Mouse (Mus musculus) heart, embryonic 10.5 days (tissue): ENCODE measurements around the gene H2afv. TPM values are rescaled to one million over a fixed set of nuclear protein-coding genes. Genes with fewer than 3 reads are reported as not detected.
"Not testable (repeated sequence)": the region's sequence is repeated elsewhere in the genome, so short reads cannot be mapped to it uniquely, and the experiment has no call there.

Source experiments
- DNase-seq: peaks from one replicate; pipeline ENCODE4 v3.0.0-alpha.2; 2017; ENCODE audit warnings: low spot score
- H3K27ac ChIP-seq: fragments of 300-500 bp; sonication (generic); 2 replicates; pipeline ENCODE4 v1.5.1; 2016; ENCODE audit warnings: mild to moderate bottlenecking
- H3K27me3 ChIP-seq: fragments of 300-500 bp; sonication (generic); 2 replicates; pipeline ENCODE4 v1.6.1; 2016; ENCODE audit warnings: mild to moderate bottlenecking; ENCODE audit not compliant: poor library complexity, insufficient read depth, severe bottlenecking
- H3K36me3 ChIP-seq: fragments of 300-500 bp; sonication (generic); 2 replicates; pipeline ENCODE4 v1.6.1; 2016; ENCODE audit warnings: mild to moderate bottlenecking, moderate library complexity
- H3K4me1 ChIP-seq: fragments of 300-500 bp; sonication (generic); 2 replicates; pipeline ENCODE4 v1.6.1; 2016; ENCODE audit warnings: mild to moderate bottlenecking
- H3K4me3 ChIP-seq: fragments of 300-500 bp; sonication (generic); 2 replicates; pipeline ENCODE4 v1.5.1; 2016; ENCODE audit warnings: mild to moderate bottlenecking, moderate library complexity
- H3K9me3 ChIP-seq: fragments of 300-500 bp; sonication (generic); 2 replicates; pipeline ENCODE4 v1.6.1; 2016; ENCODE audit warnings: mild to moderate bottlenecking, moderate library complexity
- whole genome bisulfite sequencing: fragments of 180-500 bp; shearing (Covaris S2); methylation state at CpG from one replicate; pipeline ENCODE4 v1.1.7; 2016; 5-methylcytosine and 5-hydroxymethylcytosine counted together
- polyA plus RNA-seq: library from polyadenylated mRNA; unstranded; fragments of >200 nt; fragmentation: Nextera tagmentation; extraction: Ambion mirVana; gene quantifications from 2 replicates; pipeline ENCODE4 v1.2.1, GENCODE M21; 2016

The H2afv gene
- polyA plus RNA-seq, 1 experiment from 2014 or later: 415 TPM

DNA sequence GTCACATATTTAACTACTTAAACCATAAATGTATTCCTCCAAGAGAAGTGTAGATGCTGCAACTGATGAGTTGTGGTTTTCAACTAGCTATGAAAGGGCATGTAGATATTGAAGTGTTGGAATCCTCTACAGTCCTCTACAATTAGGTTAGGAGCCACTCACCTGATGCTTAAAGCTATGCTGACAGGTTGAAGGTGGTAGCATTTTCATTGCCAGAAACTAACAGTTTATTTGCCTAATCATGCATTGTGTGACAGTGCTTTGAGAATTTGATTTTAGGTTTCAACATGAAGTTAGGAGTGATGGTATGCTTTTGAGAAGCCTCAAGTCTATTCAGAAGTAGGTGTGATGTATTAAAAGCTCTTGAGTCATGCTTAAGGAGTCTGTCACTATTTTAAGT is 26.8 kb downstream of the H2afv start:
- Histone ChIP-seq H3K27me3 (no peaks in the 10 kb centered on the region), H3K4me1 (peaks cover 13% of the 10 kb centered on the region), H3K9me3 (no peaks in the 10 kb centered on the region), H3K36me3 (peaks cover 39% of the 10 kb centered on the region), H3K27ac (no peak overlapping the region), H3K4me3 (peak overlapping the region; percentile 81)
- no peak for DNase-seq

DNA sequence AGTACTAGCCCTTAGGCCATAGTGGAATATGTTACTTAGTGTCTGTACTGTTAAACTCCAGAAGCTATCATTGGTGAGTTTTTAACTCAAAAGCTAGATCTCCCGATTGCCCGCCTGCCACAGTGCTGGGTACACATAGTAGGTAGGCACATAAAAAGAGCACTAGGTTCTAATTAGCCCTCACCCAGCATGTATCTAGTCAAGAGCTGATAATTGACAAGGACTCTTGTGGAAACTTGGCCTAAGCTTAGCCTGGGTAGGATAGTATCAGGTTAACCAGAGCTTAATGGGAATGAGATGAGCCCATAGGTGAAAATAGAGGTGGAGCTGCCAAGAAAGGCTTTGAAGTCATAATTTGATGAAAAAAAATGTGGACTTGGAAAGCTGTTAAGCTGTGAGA is 27.2 kb downstream of the H2afv start:
- Histone ChIP-seq H3K27me3 (no peaks in the 10 kb centered on the region), H3K4me1 (peaks cover 13% of the 10 kb centered on the region), H3K9me3 (no peaks in the 10 kb centered on the region), H3K36me3 (peaks cover 36% of the 10 kb centered on the region), H3K4me3 (peak overlapping the region; percentile 81), H3K27ac (peak overlapping the region; percentile 99)
- DNase-seq: no peak
- WGBS: 45% methylated on average over 2 of the region's 2 CpGs

DNA sequence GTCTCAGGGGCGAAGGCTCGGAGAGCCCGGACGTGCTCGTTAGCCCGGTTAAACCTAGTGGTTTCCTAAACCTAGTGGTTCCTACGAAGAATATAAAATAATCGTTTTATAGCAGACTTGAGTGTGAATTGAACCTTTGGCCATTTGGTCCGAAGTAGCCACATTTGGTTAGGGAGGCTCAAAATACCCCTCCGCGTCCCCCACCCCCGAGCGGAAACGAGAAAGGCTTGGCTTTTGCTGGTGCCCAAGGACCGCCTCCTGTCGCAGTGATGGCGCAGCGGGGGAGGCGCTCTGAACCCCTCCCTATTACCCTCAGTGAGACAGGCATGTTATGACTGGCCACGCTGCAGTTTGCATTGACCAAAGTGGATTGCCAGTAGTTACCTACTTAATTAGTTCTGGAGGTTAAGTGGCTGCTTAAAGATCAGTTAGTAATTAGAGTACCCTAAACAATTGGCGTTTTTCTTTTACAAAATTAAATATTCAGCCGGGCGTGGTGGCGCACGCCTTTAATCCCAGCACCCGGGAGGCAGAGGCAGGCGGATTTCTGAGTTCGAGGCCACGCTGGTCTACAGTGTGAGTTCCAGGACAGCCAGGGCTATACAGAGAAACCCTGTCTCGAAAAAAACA is 27.7 kb downstream of the H2afv start:
- peaks cover 13% of the 10 kb centered on the region for H3K4me1 ChIP-seq
- H3K27ac ChIP-seq: peak overlapping the region; percentile 99
- H3K27me3 ChIP-seq: no peaks in the 10 kb centered on the region
- DNase-seq: peak; percentile 91
- WGBS: 3% methylated on average over 30 of the region's 30 CpGs
- peaks cover 36% of the 10 kb centered on the region for H3K36me3 ChIP-seq
- no peaks in the 10 kb centered on the region for H3K9me3 ChIP-seq
- H3K4me3 ChIP-seq: peak overlapping the region; percentile 81

DNA sequence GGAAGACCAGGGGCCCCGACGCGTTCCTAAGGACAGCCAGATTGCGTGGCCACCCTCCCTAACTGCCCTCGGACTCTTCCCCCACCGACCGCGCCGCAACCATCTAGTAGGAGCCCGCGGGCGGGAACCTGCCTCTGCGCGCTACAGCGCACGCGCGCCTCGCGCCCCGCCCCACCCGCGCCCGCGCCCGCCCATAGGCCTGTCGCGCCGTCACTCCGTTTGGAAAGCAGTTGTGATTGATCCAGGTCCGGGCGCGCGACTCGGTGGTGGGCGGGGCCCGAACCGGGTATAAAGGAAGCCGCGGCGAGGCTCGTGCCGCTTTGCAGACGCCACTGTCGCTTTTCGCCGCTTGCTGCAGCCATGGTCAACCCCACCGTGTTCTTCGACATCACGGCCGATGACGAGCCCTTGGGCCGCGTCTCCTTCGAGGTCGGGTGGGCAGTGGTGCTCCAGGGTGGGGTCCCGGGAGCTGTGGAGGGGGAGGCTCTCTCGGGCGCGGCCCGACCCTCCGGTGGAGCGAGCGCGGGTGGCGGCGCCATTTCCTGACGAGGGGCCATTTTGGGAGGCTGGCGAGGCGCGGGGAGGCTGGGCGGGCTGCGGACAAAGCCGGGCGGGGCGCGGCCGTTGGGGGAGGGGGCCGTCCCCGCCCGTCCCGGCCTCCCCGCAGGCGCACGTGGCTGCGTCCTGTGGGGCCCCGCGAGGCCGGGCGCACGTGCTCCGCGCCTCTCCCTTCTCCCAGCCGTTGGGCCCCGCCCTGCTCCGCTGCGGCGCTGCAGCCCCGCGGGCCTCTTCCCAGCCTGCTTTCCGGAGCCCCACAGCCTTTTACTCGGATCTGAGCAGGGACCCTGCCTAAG is 28.5 kb downstream of the H2afv start:
- Histone ChIP-seq H3K9me3 (no peaks in the 10 kb centered on the region), H3K4me3 (peak overlapping the region; percentile 81), H3K27me3 (no peaks in the 10 kb centered on the region), H3K36me3 (peaks cover 31% of the 10 kb centered on the region), H3K27ac (peak overlapping the region; percentile 99), H3K4me1 (peaks cover 13% of the 10 kb centered on the region)
- WGBS: under 1% methylated on average over 96 of the region's 102 CpGs
- DNase-seq: peak; percentile 99

DNA sequence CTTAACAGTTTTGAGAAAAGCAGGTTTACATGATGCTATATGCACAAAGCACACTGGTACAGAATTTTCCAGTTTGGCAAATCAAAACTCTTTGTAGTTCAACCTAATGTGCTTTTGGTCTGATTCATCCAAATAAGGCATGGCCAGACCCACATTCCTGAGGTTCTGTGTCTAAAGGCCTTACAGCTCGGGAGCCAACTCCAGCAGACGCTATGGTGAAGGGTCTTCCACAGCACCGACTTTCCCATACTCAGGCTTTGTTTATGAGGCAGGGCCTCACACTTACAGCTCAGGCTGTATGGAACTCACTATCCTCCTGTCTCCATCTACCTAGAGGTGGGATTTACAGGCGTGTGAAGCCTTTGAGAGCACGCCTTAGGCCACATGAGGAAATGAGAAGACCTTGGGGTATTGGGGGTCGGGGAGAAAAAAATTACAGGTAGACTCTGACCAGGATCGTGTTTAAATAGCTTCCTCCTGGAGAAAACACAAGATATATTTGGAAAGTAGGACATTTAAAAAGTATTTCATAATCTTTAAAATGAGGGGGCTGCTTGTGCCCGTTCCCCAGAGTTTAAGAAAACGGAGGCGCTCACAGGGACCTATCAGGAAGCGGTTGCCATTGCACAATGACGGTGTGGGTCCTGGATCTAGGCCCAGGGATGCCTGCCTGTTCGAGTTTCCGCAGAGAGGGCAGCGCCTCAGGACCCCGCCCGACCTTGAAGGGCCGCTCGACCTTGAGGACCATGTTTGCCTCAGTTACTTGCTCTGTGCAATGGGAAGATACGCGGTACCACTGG is 29.3 kb downstream of the H2afv start, which contains the start of gene Ppia:
Ppia (plus strand) TSS at position 693 of the 800 bp plus-strand sequence.
- H3K27ac ChIP-seq: peak within 1 kb of the TSS; percentile 99
- no peaks in the 10 kb centered on the region for H3K27me3 ChIP-seq
- peak; percentile 75 for DNase-seq
- no peaks in the 10 kb centered on the region for H3K9me3 ChIP-seq
- H3K36me3 ChIP-seq: peaks cover 23% of the 10 kb centered on the region
- H3K4me1 ChIP-seq: peaks cover 17% of the 10 kb centered on the region
- H3K4me3 ChIP-seq: peak within 1 kb of the TSS; percentile 81
- WGBS: 10% methylated on average over 21 of the region's 21 CpGs

DNA sequence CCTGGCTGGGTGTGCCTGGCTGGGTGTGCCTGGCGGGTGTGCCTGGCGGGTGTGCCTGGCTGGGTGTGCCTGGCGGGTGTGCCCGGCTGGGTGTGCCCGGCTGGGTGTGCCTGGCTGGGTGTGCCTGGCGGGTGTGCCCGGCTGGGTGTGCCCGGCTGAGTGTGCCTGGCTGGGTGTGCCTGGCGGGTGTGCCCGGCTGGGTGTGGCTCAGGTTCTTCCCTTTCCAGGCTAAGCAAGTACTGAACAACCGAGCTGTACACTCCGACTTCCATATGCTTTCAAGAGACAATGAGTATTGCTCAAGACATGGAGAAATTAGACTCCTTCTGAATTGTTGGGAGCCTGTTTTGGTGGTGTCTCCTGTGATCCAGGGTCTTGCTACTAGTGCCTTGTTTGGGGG is 31.0 kb downstream of the H2afv start:
- 93% methylated on average over 12 of the region's 12 CpGs for WGBS
- H3K27ac ChIP-seq: no peak overlapping the region
- H3K9me3 ChIP-seq: no peaks in the 10 kb centered on the region
- H3K36me3 ChIP-seq: peaks cover 9% of the 10 kb centered on the region
- no peaks in the 10 kb centered on the region for H3K27me3 ChIP-seq
- no peak for DNase-seq
- H3K4me1 ChIP-seq: peaks cover 17% of the 10 kb centered on the region
- H3K4me3 ChIP-seq: no peak overlapping the region

DNA sequence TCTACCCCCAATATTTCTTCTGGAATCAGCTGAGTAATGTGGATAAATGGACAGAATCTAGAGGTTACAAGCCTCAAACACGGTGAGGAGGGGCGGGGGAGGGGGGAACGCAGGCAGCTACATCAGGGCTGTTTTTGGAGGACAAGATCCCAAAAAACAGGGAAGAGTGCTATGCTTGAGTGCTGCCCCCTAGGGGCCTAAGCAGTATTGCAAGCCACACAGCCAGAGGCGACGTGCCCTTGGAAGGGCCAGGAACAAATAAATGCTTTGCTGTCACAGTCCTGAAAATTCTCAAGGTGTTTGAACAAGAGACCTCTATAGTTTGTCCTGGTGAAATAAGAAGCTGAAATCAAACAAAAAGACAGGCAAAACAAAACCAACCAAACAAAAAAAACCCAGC is 32.6 kb downstream of the H2afv start:
- Histone ChIP-seq H3K4me1 (peaks cover 18% of the 10 kb centered on the region), H3K27ac (no peak overlapping the region; the same call in 1 of the 2 replicates), H3K27me3 (no peaks in the 10 kb centered on the region), H3K36me3 (no peaks in the 10 kb centered on the region), H3K4me3 (no peak overlapping the region), H3K9me3 (no peaks in the 10 kb centered on the region)
- no peak for DNase-seq
- WGBS: 6% methylated on average over 5 of the region's 5 CpGs

DNA sequence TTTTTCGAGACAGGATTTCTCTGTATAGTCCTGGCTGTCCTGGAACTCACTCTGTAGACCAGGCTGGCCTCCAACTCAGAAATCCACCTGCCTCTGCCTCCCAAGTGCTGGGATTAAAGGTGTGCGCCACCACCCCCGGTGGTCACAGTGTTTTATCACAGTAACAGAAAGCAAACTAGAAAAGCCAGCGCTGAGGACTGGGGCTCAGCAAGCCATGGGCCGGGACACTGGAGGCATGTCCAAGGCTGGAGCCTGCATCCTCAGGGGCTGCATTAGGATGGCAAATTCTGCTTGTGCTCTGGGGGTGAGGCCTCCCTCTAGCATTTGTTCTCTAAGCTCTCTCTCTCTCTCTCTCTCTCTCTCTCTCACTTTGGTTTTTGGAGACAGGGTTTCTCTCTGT is 33.5 kb downstream of the H2afv start:
- 92% methylated on average over 5 of the region's 5 CpGs for WGBS

DNA sequence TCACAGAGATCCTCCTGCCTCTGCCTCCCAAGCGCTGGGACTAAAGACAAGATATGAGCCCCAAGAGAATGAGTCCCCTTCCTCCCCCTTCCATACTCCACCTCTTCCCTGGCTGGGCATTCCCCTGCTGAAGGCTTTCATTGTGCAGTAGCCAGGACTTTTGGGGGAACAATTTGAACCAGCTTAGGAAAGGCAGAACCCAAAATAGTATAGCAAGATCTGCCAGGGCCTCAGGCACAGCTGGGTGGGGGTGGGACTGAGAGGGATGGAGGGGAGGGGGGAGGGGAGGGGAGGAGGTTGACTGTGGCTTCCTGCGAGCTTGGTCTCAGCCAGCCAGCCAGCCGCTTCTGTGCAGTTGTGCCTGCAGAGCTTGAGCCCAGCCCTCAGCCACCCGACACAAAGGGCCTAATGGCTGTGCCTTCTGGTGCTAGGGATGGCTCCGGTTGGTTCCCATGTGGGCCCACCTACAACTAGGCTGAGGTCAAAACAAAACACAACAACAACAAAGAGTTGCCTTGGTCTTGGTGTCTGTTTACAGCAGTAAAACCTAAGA is 34.1 kb downstream of the H2afv start:
- H3K36me3 ChIP-seq: peaks cover 7% of the 10 kb centered on the region
- no peaks in the 10 kb centered on the region for H3K9me3 ChIP-seq
- 46% methylated on average over 5 of the region's 5 CpGs for WGBS
- no peak overlapping the region for H3K4me3 ChIP-seq
- no peaks in the 10 kb centered on the region for H3K27me3 ChIP-seq
- peaks cover 32% of the 10 kb centered on the region for H3K4me1 ChIP-seq
- no peak for DNase-seq
- 0 out of 2 replicates have a peak overlapping the region, but pooled peaks have one; percentile 3 for H3K27ac ChIP-seq

More for the DNA sequence above, 33.5 kb downstream of the H2afv start:
- H3K9me3 ChIP-seq, DNase-seq, H3K4me3 ChIP-seq, H3K27ac ChIP-seq, H3K27me3 ChIP-seq, H3K36me3 ChIP-seq: not testable (repeated sequence)
- H3K4me1 ChIP-seq: peaks cover 27% of the 10 kb centered on the region

DNA sequence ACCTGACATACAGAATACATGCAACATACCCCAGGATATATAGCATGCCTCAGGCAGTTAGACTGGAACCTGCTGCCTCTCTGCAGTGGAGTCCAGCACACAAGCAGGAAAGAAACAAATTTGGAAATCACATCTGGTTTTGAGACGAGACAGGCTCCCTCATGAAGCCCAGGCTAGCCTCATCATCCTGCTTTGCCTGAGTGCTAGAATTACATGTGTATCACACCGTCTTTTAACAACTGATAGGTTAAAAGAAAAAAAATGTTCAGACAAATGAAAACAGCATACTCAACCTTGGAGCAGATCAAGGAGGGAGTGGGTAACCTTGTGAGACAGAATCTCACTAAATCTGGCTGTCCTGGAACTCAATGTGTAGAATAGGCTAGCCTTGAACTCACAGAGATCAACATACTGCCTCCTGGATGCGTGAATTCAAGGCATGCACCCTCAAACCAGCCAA is 37.1 kb downstream of the H2afv start:
- no peaks in the 10 kb centered on the region for H3K27me3 ChIP-seq
- H3K4me3 ChIP-seq: no peak overlapping the region
- WGBS: 77% methylated on average over 3 of the region's 3 CpGs
- no peaks in the 10 kb centered on the region for H3K9me3 ChIP-seq
- no peak overlapping the region for H3K27ac ChIP-seq
- no peak for DNase-seq
- H3K36me3 ChIP-seq: peaks cover 36% of the 10 kb centered on the region
- H3K4me1 ChIP-seq: peaks cover 26% of the 10 kb centered on the region

DNA sequence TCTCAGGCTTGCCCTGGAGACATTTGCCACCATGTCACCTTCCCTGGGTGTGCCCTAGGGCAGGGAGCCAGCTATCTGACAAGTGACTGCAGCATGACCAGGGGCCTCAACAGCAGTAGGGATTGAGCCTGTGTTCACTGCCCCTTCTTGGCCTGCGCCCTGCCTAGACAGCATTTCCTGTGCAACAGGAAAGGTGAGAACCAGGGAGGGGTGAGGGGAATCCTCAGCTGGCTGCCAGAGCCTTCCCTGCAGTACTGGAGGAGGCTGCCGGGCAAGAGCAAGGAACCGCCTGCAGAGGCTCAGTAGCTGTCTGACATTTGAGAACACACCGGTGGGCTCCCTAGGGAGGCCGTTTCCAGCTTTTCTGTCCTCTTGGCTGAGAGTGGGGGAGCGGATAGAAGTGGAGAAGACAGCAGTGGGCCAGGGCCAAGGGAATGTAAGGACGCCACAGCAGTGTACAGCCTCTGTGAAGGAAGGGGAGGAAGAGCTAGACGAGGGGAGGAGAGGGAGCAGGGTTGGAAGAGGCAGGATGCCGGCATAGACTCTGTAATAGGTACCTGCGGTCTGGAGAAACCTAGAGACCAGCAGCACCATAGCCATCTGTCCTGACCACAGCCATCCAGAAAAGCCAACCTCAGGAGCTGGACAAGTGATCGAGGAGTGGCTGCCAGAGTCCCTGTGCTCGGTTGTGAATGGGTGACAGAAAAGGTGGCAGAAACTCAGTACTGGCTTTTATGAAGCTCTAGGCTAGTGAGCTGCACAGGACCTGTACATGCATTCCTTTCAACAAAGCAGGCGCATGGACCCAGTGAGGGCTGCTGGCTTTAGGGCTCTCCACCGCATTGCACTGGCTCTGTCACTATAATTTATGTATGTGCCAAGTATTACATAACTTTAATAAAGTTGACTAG is 37.7 kb downstream of the H2afv start:
- Histone ChIP-seq H3K27ac (peak overlapping the region; percentile 8), H3K9me3 (no peaks in the 10 kb centered on the region), H3K36me3 (peaks cover 43% of the 10 kb centered on the region), H3K4me1 (peaks cover 26% of the 10 kb centered on the region), H3K27me3 (no peaks in the 10 kb centered on the region), H3K4me3 (peak overlapping the region; percentile 25; the same call in 1 of the 2 replicates)
- no peak for DNase-seq
- WGBS: 30% methylated on average over 14 of the region's 14 CpGs
